Mouse (Mus musculus) heart, embryonic 13.5 days (tissue): ENCODE measurements at regions not wholly inside any gene's neighbourhood (a gene's known extent, or its start where the extent isn't known, plus 50 kb on each side); places are given as distances from the start of the nearest gene placed in this dataset.

Source experiments
- ATAC-seq: fragments of 200-750 bp; cut with Nextera tagmentation; 2 replicates; pipeline ENCODE4 v1.8.0; 2017; ENCODE audit warnings: moderate TSS enrichment; ENCODE audit not compliant: insufficient number of reproducible peaks, low FRiP score, low TSS enrichment; ENCODE audit errors: extremely low read depth
- H3K27ac ChIP-seq: fragments of 300-500 bp; sonication (generic); replicated peaks from 2 replicates; pipeline ENCODE4 v1.5.1; 2015; ENCODE audit warnings: moderate library complexity, mild to moderate bottlenecking, inconsistent platforms
- H3K27me3 ChIP-seq: fragments of 300-500 bp; sonication (generic); replicated peaks from 2 replicates; pipeline ENCODE4 v1.6.1; 2015; ENCODE audit warnings: mild to moderate bottlenecking, inconsistent platforms
- H3K36me3 ChIP-seq: fragments of 300-500 bp; sonication (generic); 2 replicates; pipeline ENCODE4 v1.6.1; 2015; ENCODE audit warnings: mild to moderate bottlenecking, inconsistent platforms
- H3K4me1 ChIP-seq: fragments of 300-500 bp; sonication (generic); 2 replicates; pipeline ENCODE4 v1.6.1; 2015; ENCODE audit warnings: inconsistent platforms
- H3K4me2 ChIP-seq: fragments of 300-500 bp; sonication (generic); 2 replicates; pipeline ENCODE4 v1.6.1; 2015; ENCODE audit warnings: inconsistent platforms, mild to moderate bottlenecking, moderate library complexity
- H3K4me3 ChIP-seq: fragments of 300-500 bp; sonication (generic); 2 replicates; pipeline ENCODE4 v1.5.1; 2015; ENCODE audit warnings: moderate library complexity, mild to moderate bottlenecking, inconsistent platforms
- H3K9ac ChIP-seq: fragments of 300-500 bp; sonication (generic); 2 replicates; pipeline ENCODE4 v1.6.1; 2015; ENCODE audit warnings: inconsistent platforms, mild to moderate bottlenecking, moderate library complexity
- H3K9me3 ChIP-seq: fragments of 300-500 bp; sonication (generic); 2 replicates; pipeline ENCODE4 v1.6.1; 2016; ENCODE audit warnings: inconsistent platforms
- WGBS: fragments of 180-500 bp; shearing (Covaris S2); methylation state at CpG from one replicate; pipeline ENCODE4 v1.1.7; 2015; ENCODE audit warnings: mixed read lengths; 5-methylcytosine and 5-hydroxymethylcytosine counted together

GRCm38 (mm10) chr12:110020541-110021470, 258.1 kb upstream of the Dio3 start:
- H3K27me3 ChIP-seq: peaks cover 18% of the 10 kb centered on the region; the same call in 1 of the 2 replicates
- WGBS: 55% methylated on average over 19 of the region's 19 CpGs
- H3K4me2 ChIP-seq: no peak overlapping the region
- H3K27ac ChIP-seq: no peak overlapping the region
- no peak overlapping the region for H3K4me3 ChIP-seq
- H3K9ac ChIP-seq: no peak overlapping the region
- no peaks in the 10 kb centered on the region for H3K36me3 ChIP-seq
- no peaks in the 10 kb centered on the region for H3K9me3 ChIP-seq
- ATAC-seq: no peak
- H3K4me1 ChIP-seq: no peaks in the 10 kb centered on the region

GRCm38 (mm10) chr12:110021690-110022089, 257.2 kb upstream of the Dio3 start:
- Histone ChIP-seq H3K4me1 (no peaks in the 10 kb centered on the region), H3K27me3 (peaks cover 22% of the 10 kb centered on the region; the same call in 1 of the 2 replicates), H3K9ac (no peak overlapping the region), H3K4me3 (no peak overlapping the region), H3K4me2 (no peak overlapping the region), H3K36me3 (no peaks in the 10 kb centered on the region), H3K9me3 (no peaks in the 10 kb centered on the region), H3K27ac (no peak overlapping the region)
- ATAC-seq: no peak
- WGBS: 77% methylated on average over 12 of the region's 12 CpGs

GRCm38 (mm10) chr12:110022631-110023030, 256.2 kb upstream of the Dio3 start:
- WGBS: 61% methylated on average over 6 of the region's 6 CpGs
- peaks cover 22% of the 10 kb centered on the region; the same call in 1 of the 2 replicates for H3K27me3 ChIP-seq
- H3K9ac ChIP-seq: no peak overlapping the region
- no peaks in the 10 kb centered on the region for H3K4me1 ChIP-seq
- no peak overlapping the region for H3K4me2 ChIP-seq
- ATAC-seq: no peak
- H3K4me3 ChIP-seq: no peak overlapping the region
- no peak overlapping the region for H3K27ac ChIP-seq
- H3K9me3 ChIP-seq: no peaks in the 10 kb centered on the region
- no peaks in the 10 kb centered on the region for H3K36me3 ChIP-seq

GRCm38 (mm10) chr12:110023192-110024101, 255.4 kb upstream of the Dio3 start:
- ATAC-seq: no peak
- Histone ChIP-seq H3K27me3 (peaks cover 22% of the 10 kb centered on the region; the same call in 1 of the 2 replicates), H3K9me3 (no peaks in the 10 kb centered on the region), H3K4me3 (no peak overlapping the region), H3K4me2 (no peak overlapping the region), H3K36me3 (no peaks in the 10 kb centered on the region), H3K4me1 (no peaks in the 10 kb centered on the region), H3K27ac (no peak overlapping the region), H3K9ac (no peak overlapping the region)
- WGBS: 73% methylated on average over 11 of the region's 11 CpGs

GRCm38 (mm10) chr12:110024295-110024694, 254.6 kb upstream of the Dio3 start:
- no peaks in the 10 kb centered on the region for H3K4me1 ChIP-seq
- peaks cover 22% of the 10 kb centered on the region; the same call in 1 of the 2 replicates for H3K27me3 ChIP-seq
- WGBS: 82% methylated on average over 9 of the region's 9 CpGs
- H3K9ac ChIP-seq: no peak overlapping the region
- H3K4me3 ChIP-seq: no peak overlapping the region
- no peak overlapping the region for H3K27ac ChIP-seq
- H3K4me2 ChIP-seq: no peak overlapping the region
- no peaks in the 10 kb centered on the region for H3K36me3 ChIP-seq
- H3K9me3 ChIP-seq: no peaks in the 10 kb centered on the region
- no peak for ATAC-seq

- no peaks in the 10 kb centered on the region for H3K9me3 ChIP-seq
- no peak for ATAC-seq
- H3K4me2 ChIP-seq: no peak overlapping the region
- no peaks in the 10 kb centered on the region for H3K36me3 ChIP-seq
- 87% methylated on average over 7 of the region's 7 CpGs for WGBS
- H3K27me3 ChIP-seq: peaks cover 22% of the 10 kb centered on the region; the same call in 1 of the 2 replicates
- H3K9ac ChIP-seq: no peak overlapping the region
- H3K4me3 ChIP-seq: no peak overlapping the region
- H3K27ac ChIP-seq: no peak overlapping the region
- H3K4me1 ChIP-seq: no peaks in the 10 kb centered on the region
Measured at GRCm38 (mm10) chr12:110025171-110025570, 253.7 kb upstream of the Dio3 start.

GRCm38 (mm10) chr12:110026033-110026750, 252.7 kb upstream of the Dio3 start:
- ATAC-seq: no peak
- Histone ChIP-seq H3K4me1 (no peaks in the 10 kb centered on the region), H3K27ac (no peak overlapping the region), H3K9me3 (no peaks in the 10 kb centered on the region), H3K4me3 (no peak overlapping the region), H3K36me3 (no peaks in the 10 kb centered on the region), H3K27me3 (peaks cover 22% of the 10 kb centered on the region; the same call in 1 of the 2 replicates), H3K9ac (no peak overlapping the region), H3K4me2 (no peak overlapping the region)
- 74% methylated on average over 11 of the region's 11 CpGs for WGBS

- no peak overlapping the region for H3K9ac ChIP-seq
- no peak overlapping the region for H3K4me2 ChIP-seq
- H3K27me3 ChIP-seq: peaks cover 22% of the 10 kb centered on the region; the same call in 1 of the 2 replicates
- no peak for ATAC-seq
- no peak overlapping the region for H3K4me3 ChIP-seq
- WGBS: 59% methylated on average over 6 of the region's 6 CpGs
- no peaks in the 10 kb centered on the region for H3K9me3 ChIP-seq
- no peak overlapping the region for H3K27ac ChIP-seq
- no peaks in the 10 kb centered on the region for H3K4me1 ChIP-seq
- H3K36me3 ChIP-seq: no peaks in the 10 kb centered on the region
Measured at GRCm38 (mm10) chr12:110027345-110027744, 251.5 kb upstream of the Dio3 start.

GRCm38 (mm10) chr12:110027976-110028375, 250.9 kb upstream of the Dio3 start:
- Histone ChIP-seq H3K27ac (no peak overlapping the region), H3K4me3 (no peak overlapping the region), H3K9me3 (no peaks in the 10 kb centered on the region), H3K36me3 (no peaks in the 10 kb centered on the region), H3K27me3 (peaks cover 22% of the 10 kb centered on the region; the same call in 1 of the 2 replicates), H3K9ac (no peak overlapping the region), H3K4me2 (no peak overlapping the region), H3K4me1 (no peaks in the 10 kb centered on the region)
- WGBS: 70% methylated on average over 12 of the region's 12 CpGs
- no peak for ATAC-seq

GRCm38 (mm10) chr12:110028646-110029045, 250.2 kb upstream of the Dio3 start:
- Histone ChIP-seq H3K4me3 (no peak overlapping the region), H3K36me3 (no peaks in the 10 kb centered on the region), H3K27ac (no peak overlapping the region), H3K4me2 (no peak overlapping the region), H3K9ac (no peak overlapping the region), H3K27me3 (peaks cover 22% of the 10 kb centered on the region; the same call in 1 of the 2 replicates), H3K9me3 (no peaks in the 10 kb centered on the region), H3K4me1 (no peaks in the 10 kb centered on the region)
- 47% methylated on average over 9 of the region's 9 CpGs for WGBS
- no peak for ATAC-seq

GRCm38 (mm10) chr12:110031326-110031725, 247.5 kb upstream of the Dio3 start:
- H3K27me3 ChIP-seq: no peaks in the 10 kb centered on the region
- no peaks in the 10 kb centered on the region for H3K36me3 ChIP-seq
- no peak overlapping the region for H3K9ac ChIP-seq
- H3K4me2 ChIP-seq: no peak overlapping the region
- no peak for ATAC-seq
- WGBS: 50% methylated on average over 6 of the region's 6 CpGs
- no peak overlapping the region for H3K4me3 ChIP-seq
- H3K9me3 ChIP-seq: no peaks in the 10 kb centered on the region
- no peaks in the 10 kb centered on the region for H3K4me1 ChIP-seq
- no peak overlapping the region for H3K27ac ChIP-seq
